8 mouse cellular contexts compared by ENCODE assay signal in the genomic region with DNA sequence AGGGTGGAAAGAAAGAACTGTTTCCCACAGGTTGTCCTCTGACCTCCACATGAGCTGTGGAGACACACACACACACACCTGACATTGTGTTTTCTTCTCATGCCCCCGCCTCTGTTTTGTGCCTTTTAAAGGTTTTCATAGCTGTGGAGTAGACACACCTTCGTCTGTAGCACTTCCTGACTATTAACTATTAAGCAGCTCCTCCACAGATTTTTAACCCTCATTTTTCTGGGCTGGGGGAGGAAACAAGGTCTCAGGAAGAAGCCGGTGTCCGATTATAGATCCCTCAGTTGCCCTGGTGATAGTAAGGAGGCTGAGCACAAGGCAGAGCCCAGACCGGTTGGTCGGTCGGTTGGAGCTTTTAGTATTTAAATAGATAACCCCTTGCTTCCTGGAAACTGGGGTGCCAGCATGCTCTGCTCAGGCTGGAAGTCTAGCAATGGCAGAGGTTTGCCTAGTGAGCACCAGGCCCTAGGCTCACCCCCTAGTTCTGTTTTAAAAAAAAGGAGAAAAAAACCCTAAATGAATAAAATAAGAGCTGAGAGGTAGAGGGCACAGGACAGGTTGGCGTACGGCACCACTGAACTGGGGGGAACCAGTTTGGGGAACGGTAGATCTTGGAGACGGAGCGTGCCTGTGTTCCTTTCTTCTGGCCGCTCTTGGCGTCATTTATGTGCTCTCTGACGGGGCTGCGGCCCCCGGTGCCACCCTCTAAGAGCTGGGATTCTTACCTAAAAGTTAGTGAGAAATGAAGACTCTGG. TPM values are rescaled to one million over a fixed set of nuclear protein-coding genes. Genes with fewer than 3 reads are reported as not detected.
DNase-seq lines count a peak whose midpoint lies in the region; ATAC-seq lines count a peak whose summit lies in the region.

No protein-coding gene starts in this region.

- peak overlapping the region; percentile 67 for H3K4me3 ChIP-seq in lung, embryonic 15.5 days
- H3K4me3 ChIP-seq in hindbrain, embryonic 10.5 days: peak overlapping the region; percentile 71
- H3K4me3 ChIP-seq in megakaryocyte, embryonic 14.5 days (replicated peaks): peak overlapping the region; percentile 98

- intact Hi-C loops in left cerebral cortex, postnatal 4 days (cut with DNase I): no loop called here

- ATAC-seq in lung, embryonic 15.5 days (ENCODE audit: borderline replicate concordance, extremely low read depth, low FRiP score, low TSS enrichment): peak; percentile 20; the same call in 1 of the 2 replicates

- H3K27me3 ChIP-seq in lung, embryonic 15.5 days: no peaks in the 10 kb centered on the region
- H3K27me3 ChIP-seq in hindbrain, embryonic 10.5 days (ENCODE audit: insufficient read depth, poor library complexity, severe bottlenecking): no peaks in the 10 kb centered on the region
- no peaks in the 10 kb centered on the region for H3K27me3 ChIP-seq in megakaryocyte, embryonic 14.5 days (replicated peaks)

- H3K9ac ChIP-seq in lung, embryonic 15.5 days: peak overlapping the region; percentile 64

- no peaks in the 10 kb centered on the region for H3K9me3 ChIP-seq in lung, embryonic 15.5 days
- no peaks in the 10 kb centered on the region for H3K9me3 ChIP-seq in hindbrain, embryonic 10.5 days
- peaks cover 5% of the 10 kb centered on the region; the same call in 1 of the 2 replicates for H3K9me3 ChIP-seq in megakaryocyte, embryonic 14.5 days

- DNase-seq in lung, postnatal 10 days: no peak
- peak; percentile 58 for DNase-seq in c-Kit-negative CD71-positive TER-119-positive erythroid progenitor cells, embryonic 14.5 days (ENCODE audit: low read depth, low spot score)
- DNase-seq in hindbrain, embryonic 10.5 days (ENCODE audit: low spot score): peak; percentile 24
- no peak for DNase-seq in cerebellum, postnatal 36 days
- no peak for DNase-seq in left cerebral cortex, postnatal 4 days
- DNase-seq in cerebellum, postnatal 14 days: no peak

- peaks cover under 1% of the 10 kb centered on the region; the same call in 1 of the 2 replicates for H3K36me3 ChIP-seq in lung, embryonic 15.5 days
- peaks cover 28% of the 10 kb centered on the region for H3K36me3 ChIP-seq in hindbrain, embryonic 10.5 days
- H3K36me3 ChIP-seq in megakaryocyte, embryonic 14.5 days (replicated peaks; ENCODE audit: low read length): peaks cover 67% of the 10 kb centered on the region

- 1% methylated on average over 17 of the region's 17 CpGs for WGBS in lung, embryonic 15.5 days
- WGBS in hindbrain, embryonic 10.5 days: 2% methylated on average over 17 of the region's 17 CpGs

- peaks cover 42% of the 10 kb centered on the region for H3K4me1 ChIP-seq in lung, embryonic 15.5 days
- peaks cover 43% of the 10 kb centered on the region for H3K4me1 ChIP-seq in hindbrain, embryonic 10.5 days (replicated peaks)
- H3K4me1 ChIP-seq in megakaryocyte, embryonic 14.5 days: peaks cover 68% of the 10 kb centered on the region

- H3K4me2 ChIP-seq in lung, embryonic 15.5 days: peak overlapping the region; percentile 81

- H3K27ac ChIP-seq in lung, embryonic 15.5 days: peak overlapping the region; percentile 99
- H3K27ac ChIP-seq in hindbrain, embryonic 10.5 days: peak overlapping the region; percentile 97

RNA-seq across cellular contexts. Expression of a gene that starts 38.1 kb away (rescaled TPM):
- polyA plus RNA-seq in lung, embryonic 15.5 days (2015; fragmentation: Nextera tagmentation; extraction: Ambion mirVana): 167 and 171 TPM in 2 replicates
- 139 and 146 TPM in 2 replicates for polyA plus RNA-seq in hindbrain, embryonic 10.5 days (2016; fragmentation: Nextera tagmentation; extraction: Ambion mirVana)
- polyA plus RNA-seq in megakaryocyte, embryonic 14.5 days (2012; ENCODE audit: insufficient read depth, low replicate concordance): 5.1 and 24.4 TPM in 2 replicates
- total RNA-seq in left cerebral cortex, postnatal 4 days (2021): 100 to 1,000 TPM; 201 to 210 TPM

Comparison
In these comparisons a context has a peak if more than half of its experiments do, and no peak if none do; other contexts are left out.
1. DNase-seq: peak in c-Kit-negative CD71-positive TER-119-positive erythroid progenitor cells, embryonic 14.5 days (single experiment) and hindbrain, embryonic 10.5 days (single experiment); none in lung, postnatal 10 days (single experiment), cerebellum, postnatal 36 days (0 of 2), left cerebral cortex, postnatal 4 days (single experiment) and cerebellum, postnatal 14 days (0 of 2).
2. Peak in every context shown above with its lines, with median percentiles within 50 percentile points of each other: H3K4me3 ChIP-seq.